Mouse (Mus musculus) forelimb bud, embryonic 11.5 days (tissue): Measurements from ENCODE around the gene Ctu1.
"Not testable (repeated sequence)": the region's sequence is repeated elsewhere in the genome, so short reads cannot be mapped to it uniquely, and the experiment has no call there.

ENCODE experiments used
- DNase-seq: peaks from one replicate; pipeline ENCODE4 v3.0.0-alpha.2; 2012; ENCODE audit warnings: low read depth, low spot score

The Ctu1 gene

GRCm38 (mm10) chr7:43671809-43672580, at the start of gene Ctu1:
Gene Ctu1, plus strand, starts transcription at chr7:43672016.
- DNase-seq: peak; percentile 87

- DNase-seq: no peak
These were observed 48.9 kb upstream of the Ctu1 start for GRCm38 (mm10) chr7:43622927-43623326.

- DNase-seq: peak; percentile 8
These were observed 48.0 kb upstream of the Ctu1 start for GRCm38 (mm10) chr7:43623819-43624218.

GRCm38 (mm10) chr7:43625065-43625464, 46.8 kb upstream of the Ctu1 start:
- DNase-seq: no peak

GRCm38 (mm10) chr7:43625794-43626422, 45.9 kb upstream of the Ctu1 start:
- DNase-seq: no peak

GRCm38 (mm10) chr7:43633940-43634339, 37.9 kb upstream of the Ctu1 start:
- DNase-seq: no peak

GRCm38 (mm10) chr7:43634500-43634899, 37.3 kb upstream of the Ctu1 start, which contains the start of gene Ceacam18:
Gene Ceacam18, plus strand, starts transcription at chr7:43634707.
- no peak for DNase-seq

GRCm38 (mm10) chr7:43636194-43636593, 35.6 kb upstream of the Ctu1 start:
- no peak for DNase-seq

GRCm38 (mm10) chr7:43637118-43637517, 34.7 kb upstream of the Ctu1 start:
- DNase-seq: no peak

GRCm38 (mm10) chr7:43642587-43642986, 29.2 kb upstream of the Ctu1 start:
- no peak for DNase-seq

GRCm38 (mm10) chr7:43643046-43643652, 28.7 kb upstream of the Ctu1 start:
- no peak for DNase-seq

- no peak for DNase-seq
These were observed 19.1 kb upstream of the Ctu1 start for GRCm38 (mm10) chr7:43652683-43653082.

GRCm38 (mm10) chr7:43654519-43654918, 17.3 kb upstream of the Ctu1 start:
- DNase-seq: no peak

- no peak for DNase-seq
These were observed 15.6 kb upstream of the Ctu1 start for GRCm38 (mm10) chr7:43656232-43656631.

GRCm38 (mm10) chr7:43660002-43660401, 11.8 kb upstream of the Ctu1 start, which contains the start of gene Siglece:
Gene Siglece, minus strand, starts transcription at chr7:43660161.
- DNase-seq: no peak

GRCm38 (mm10) chr7:43662804-43663203, 9.0 kb upstream of the Ctu1 start:
- no peak for DNase-seq

- not testable (repeated sequence) for DNase-seq
These were observed 4.6 kb upstream of the Ctu1 start for GRCm38 (mm10) chr7:43667221-43667620.

GRCm38 (mm10) chr7:43668582-43668981, 3.2 kb upstream of the Ctu1 start:
- DNase-seq: peak; percentile 17

- no peak for DNase-seq
These were observed 580 bp upstream of the Ctu1 start for GRCm38 (mm10) chr7:43671064-43671808.

- peak; percentile 6 for DNase-seq
These were observed 905 bp downstream of the Ctu1 start for GRCm38 (mm10) chr7:43672581-43673260.

GRCm38 (mm10) chr7:43675091-43675490, 3.3 kb downstream of the Ctu1 start:
- no peak for DNase-seq
